Mouse (Mus musculus) lung, adult 2 months (tissue): ENCODE measurements around the gene Miga1. TPM values are rescaled to one million over a fixed set of nuclear protein-coding genes. Genes with fewer than 3 reads are reported as not detected.
"Not testable (repeated sequence)": the region's sequence is repeated elsewhere in the genome, so short reads cannot be mapped to it uniquely, and the experiment has no call there.

Experiments
- DNase-seq: peaks from one replicate; pipeline ENCODE4 v3.0.0; 2022
- H3K4me1 ChIP-seq: fragments of 200-500 bp; 2 replicates; pipeline ENCODE4 v1.6.1; 2011; ENCODE audit warnings: low read length; ENCODE audit not compliant: control insufficient read depth, insufficient read depth
- H3K4me3 ChIP-seq: fragments of 200-500 bp; replicated peaks from 2 replicates; pipeline ENCODE3; 2011; ENCODE audit warnings: low read depth, mild to moderate bottlenecking, control low read depth, low read length; ENCODE audit errors: extremely low read depth
- CTCF ChIP-seq: fragments of 200-500 bp; IDR thresholded peaks from 2 replicates; pipeline ENCODE4 v1.5.1; 2011; ENCODE audit warnings: mild to moderate bottlenecking, low read length, control low read depth; ENCODE audit not compliant: insufficient read depth
- POLR2A ChIP-seq: fragments of 200-500 bp; IDR thresholded peaks from 2 replicates; pipeline ENCODE4 v1.6.1; 2011; ENCODE audit warnings: low read depth, mild to moderate bottlenecking, control low read depth, low read length, borderline replicate concordance; ENCODE audit errors: extremely low read depth
- WGBS: fragments of 180-500 bp; shearing (Covaris S2); methylation state at CpG from one replicate; pipeline ENCODE4 v1.1.7; 2018; 5-methylcytosine and 5-hydroxymethylcytosine counted together
- polyA plus RNA-seq: library from polyadenylated mRNA; depleted of rRNA; stranded (reverse); fragments of >200 nt; gene quantifications from 2 replicates; pipeline ENCODE4 v1.2.3, GENCODE M21; 2012

The Miga1 gene
- polyA plus RNA-seq, 1 experiment: 9.5 TPM

DNA sequence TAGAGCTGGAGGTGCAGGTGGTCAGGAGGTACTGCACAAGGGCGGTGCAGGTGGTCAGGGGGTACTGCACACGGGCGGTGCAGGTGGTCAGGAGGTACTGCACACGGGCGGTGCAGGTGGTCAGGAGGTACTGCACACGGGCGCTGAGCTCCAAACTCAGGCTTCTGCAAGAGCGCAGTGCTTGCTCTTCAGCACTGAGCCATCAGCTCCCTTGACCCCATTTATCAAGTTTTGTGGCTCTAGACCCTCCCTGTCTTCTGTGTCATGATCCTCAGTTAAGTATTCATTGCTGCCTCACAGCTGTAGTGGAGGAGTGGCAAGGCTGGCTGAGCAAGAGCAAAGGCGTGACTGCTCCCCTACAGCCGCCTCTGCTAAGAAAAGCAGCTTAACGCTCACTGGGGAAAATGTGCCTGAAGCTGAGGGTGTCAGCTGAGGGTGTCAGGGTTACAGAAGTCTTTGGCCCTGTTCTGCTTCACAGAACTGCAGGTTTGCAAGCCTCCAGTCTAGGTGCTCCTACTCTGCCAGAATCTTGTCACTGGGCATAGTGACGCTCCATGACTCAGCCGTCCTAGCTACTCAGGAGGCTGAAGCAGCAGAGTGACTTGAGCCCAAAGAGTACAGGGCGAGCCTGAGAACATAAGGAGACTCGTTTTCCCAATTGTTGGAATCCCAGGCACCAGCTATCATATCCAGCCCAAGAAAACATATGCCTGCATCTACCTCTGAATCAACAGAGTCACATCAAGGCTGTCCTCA is 7.5 kb downstream of the Miga1 start:
- H3K4me3 ChIP-seq: no peak overlapping the region
- 94% methylated on average over 15 of the region's 15 CpGs for whole genome bisulfite sequencing
- TF ChIP-seq POLR2A (no peak), CTCF (no peak)
- no peaks in the 10 kb centered on the region for H3K4me1 ChIP-seq
- no peak for DNase-seq

GRCm38 (mm10) chr3:152332104-152332503 is 8.1 kb downstream of the Miga1 start:
- Histone ChIP-seq H3K4me3 (no peak overlapping the region), H3K4me1 (no peaks in the 10 kb centered on the region)
- no peak for DNase-seq
- TF ChIP-seq CTCF (no peak), POLR2A (no peak)
- 94% methylated on average over 6 of the region's 6 CpGs for WGBS

DNA sequence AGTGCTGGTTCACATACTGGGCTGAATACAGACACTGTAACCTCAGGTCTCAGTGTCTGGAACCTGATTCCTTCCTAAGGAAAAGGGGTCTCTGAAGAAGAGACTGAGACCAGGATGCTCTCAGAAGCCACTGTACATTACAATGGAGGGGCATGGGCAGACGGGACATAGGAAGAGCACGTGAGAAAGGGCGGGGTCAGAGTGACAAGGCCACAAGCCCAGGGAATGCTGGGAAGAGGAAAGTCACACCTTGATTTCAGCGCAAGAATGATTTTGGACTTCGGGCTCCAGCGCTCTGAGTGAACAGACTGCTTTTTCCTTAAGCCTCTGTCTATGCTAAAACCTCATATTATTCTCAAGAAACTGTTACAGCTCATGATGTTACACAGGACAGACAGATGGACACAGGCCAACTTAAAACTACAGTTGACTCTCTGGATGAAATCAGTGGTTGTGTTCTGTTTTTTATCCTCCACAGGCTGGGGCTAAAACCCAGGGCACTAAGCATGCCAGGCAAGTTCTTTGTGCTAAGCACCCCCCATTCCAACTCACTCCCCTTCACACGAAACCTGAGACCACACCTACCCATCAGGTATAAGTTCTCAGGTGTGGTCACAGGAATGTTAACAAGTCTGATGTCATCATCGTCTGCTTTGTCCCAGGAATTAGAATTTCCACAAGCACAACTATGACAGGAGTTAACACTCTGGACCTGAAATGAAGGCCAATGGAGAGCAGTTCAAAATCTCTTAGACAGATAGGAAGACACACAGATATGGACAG is 18.3 kb downstream of the Miga1 start:
- Histone ChIP-seq H3K4me1 (no peaks in the 10 kb centered on the region), H3K4me3 (no peak overlapping the region)
- TF ChIP-seq POLR2A: no peak
- no peak for TF ChIP-seq CTCF
- 81% methylated on average over 8 of the region's 8 CpGs for WGBS
- DNase-seq: no peak

DNA sequence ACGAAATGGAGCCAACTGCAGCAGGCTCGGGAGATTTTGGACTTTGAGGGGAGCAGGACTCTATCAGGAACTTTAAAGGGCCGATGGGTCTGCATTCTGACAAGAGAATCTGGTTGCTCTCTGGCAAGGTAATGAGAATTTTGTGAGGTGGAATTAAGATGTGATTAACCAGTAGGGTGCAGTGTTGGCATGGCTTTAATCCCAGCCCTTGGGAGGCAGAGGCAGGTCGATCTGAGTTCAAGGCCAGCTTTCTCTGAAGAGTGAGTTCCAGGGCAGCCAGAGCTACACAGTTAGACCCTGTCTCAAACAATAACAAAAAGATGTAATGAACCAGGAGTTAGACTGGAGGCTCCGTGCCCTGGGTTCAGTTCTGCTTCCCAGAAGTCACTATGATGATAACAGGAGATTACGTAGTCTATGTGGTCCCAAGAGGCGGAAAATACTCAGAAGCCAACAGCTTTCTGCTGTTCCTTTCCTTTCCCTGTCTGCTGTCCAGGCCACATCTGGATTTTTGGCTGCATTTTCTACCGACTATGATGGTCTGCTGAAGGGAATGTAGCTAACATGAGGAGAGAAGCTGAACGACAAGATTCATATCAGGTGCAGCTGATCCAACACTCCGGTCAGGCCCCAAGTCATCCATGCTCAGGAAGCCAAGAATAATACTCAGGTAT is 19.1 kb downstream of the Miga1 start:
- WGBS: 85% methylated on average over 10 of the region's 10 CpGs
- DNase-seq: no peak
- Histone ChIP-seq H3K4me3 (no peak overlapping the region), H3K4me1 (no peaks in the 10 kb centered on the region)
- TF ChIP-seq CTCF (no peak), POLR2A (no peak)

GRCm38 (mm10) chr3:152316447-152317173 is 23.6 kb downstream of the Miga1 start:
- H3K4me3 ChIP-seq, DNase-seq, H3K4me1 ChIP-seq: not testable (repeated sequence)
- 77% methylated on average over 9 of the region's 9 CpGs for WGBS

DNA sequence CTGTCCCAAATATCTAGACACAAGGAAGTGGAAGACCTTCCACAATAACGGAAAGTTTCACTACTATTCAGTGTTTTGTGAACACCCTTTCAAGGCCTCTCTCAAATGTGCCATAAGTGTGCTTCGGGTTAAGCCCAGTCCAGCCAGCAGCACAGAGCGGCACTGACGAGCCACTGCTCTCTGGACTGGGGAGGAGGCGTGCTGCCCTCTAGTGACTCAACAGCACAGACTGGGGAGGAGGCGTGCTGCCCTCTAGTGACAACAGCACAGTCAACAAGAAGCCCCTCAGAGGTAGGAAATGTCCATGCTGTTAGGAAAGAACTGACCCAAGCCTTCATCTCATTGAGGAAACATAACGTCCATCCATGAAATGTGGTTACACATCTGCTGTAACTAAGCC is 24.6 kb downstream of the Miga1 start:
- TF ChIP-seq POLR2A: no peak
- TF ChIP-seq CTCF: peak; percentile 100
- 4% methylated on average over 7 of the region's 7 CpGs for WGBS
- no peak overlapping the region for H3K4me3 ChIP-seq
- H3K4me1 ChIP-seq: no peaks in the 10 kb centered on the region
- DNase-seq: peak; percentile 74

DNA sequence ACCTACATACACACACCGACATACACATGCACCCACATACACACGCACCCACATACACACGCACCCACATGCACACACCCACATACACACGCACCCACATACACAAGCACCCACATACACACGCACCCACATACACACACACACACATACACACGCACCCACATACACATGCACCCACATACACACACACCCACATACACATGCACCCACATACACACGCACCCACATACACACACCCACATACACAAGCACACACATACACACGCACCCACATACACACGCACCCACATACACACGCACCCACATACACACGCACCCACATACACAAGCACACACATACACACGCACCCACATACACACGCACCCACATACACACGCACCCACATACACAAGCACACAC is 25.5 kb downstream of the Miga1 start:
- not testable (repeated sequence) for H3K4me1 ChIP-seq, H3K4me3 ChIP-seq, DNase-seq
- 81% methylated on average over 14 of the region's 14 CpGs for WGBS

DNA sequence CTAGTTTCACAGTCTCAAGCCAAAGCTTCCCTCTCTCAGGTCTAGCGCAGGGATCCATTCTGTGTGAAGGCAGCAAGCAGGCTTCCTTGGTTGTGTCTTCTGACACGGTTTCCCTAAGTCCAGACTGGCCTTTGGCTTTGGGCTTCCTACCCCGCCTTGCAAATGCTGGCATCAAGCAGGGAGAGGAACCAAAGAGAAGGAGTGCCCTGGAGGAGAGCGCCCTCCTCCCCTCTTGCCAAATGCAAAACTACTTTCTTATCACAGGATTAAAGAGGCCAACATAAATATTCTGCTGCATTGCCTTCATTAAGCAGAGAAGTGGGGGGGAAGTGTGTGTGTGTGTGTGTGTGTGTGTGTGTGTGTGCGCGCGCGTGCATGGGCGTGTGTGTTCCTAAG is 31.0 kb downstream of the Miga1 start:
- no peak for DNase-seq
- TF ChIP-seq CTCF (no peak), POLR2A (no peak)
- WGBS: 66% methylated on average over 9 of the region's 9 CpGs
- Histone ChIP-seq H3K4me1 (peaks cover 3% of the 10 kb centered on the region), H3K4me3 (no peak overlapping the region)

- 30% methylated on average over 10 of the region's 10 CpGs for WGBS
- H3K4me3 ChIP-seq: no peak overlapping the region
- peaks cover 5% of the 10 kb centered on the region for H3K4me1 ChIP-seq
- peak; percentile 17 for DNase-seq
- TF ChIP-seq POLR2A (no peak), CTCF (no peak)
Measured at GRCm38 (mm10) chr3:152308485-152309249, 31.5 kb downstream of the Miga1 start.
